Mouse (Mus musculus): Measurements from ENCODE around the gene Cnga3.

Gene Cnga3

GRCm38 (mm10) chr1:37214144-37214543, at the start of gene Cnga3:
TSS of gene Cnga3 (plus strand) at chr1:37214434.
- no peak for DNase-seq

DNA sequence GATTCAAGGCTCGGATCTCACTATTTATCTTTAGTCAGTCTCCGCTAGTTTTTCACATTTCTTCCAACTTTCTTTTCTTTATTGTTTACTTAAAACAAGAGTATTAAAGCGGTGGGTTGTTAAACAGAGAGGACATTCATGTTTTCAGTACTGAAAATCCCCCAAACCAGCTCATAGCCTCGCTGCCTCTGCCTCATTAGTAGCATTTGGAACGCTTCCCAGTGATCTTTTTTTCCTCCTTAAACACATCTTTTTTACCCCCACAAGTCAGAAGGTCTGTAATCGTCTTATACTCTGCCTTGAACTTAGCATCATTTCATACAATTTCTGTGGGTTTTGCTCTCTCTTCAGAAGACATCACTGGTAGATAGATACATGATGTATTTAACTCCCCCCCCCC, 48.2 kb upstream of the Cnga3 start:
- no peak for DNase-seq

GRCm38 (mm10) chr1:37167918-37168317, 46.3 kb upstream of the Cnga3 start:
- no peak for DNase-seq

GRCm38 (mm10) chr1:37177874-37178273, 36.4 kb upstream of the Cnga3 start:
- no peak for DNase-seq

DNA sequence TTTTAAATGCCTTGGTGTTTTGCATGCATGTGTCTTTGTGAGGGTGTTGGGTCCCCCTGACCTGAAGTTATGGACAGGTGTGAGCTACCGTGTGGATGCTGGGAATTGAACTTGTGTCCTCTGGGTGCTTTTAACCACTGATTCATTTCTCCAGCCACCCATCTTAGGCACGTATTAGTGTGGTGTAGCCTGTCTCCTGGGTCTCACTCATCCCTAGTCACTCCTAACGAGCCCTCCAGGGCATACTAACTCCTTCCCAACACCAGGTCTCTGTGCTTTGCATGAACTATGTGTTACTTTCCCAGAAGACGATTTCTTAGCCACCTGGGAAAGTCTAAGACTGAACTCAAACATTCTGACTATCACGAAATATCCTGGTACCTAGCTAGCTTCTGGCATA, 34.4 kb upstream of the Cnga3 start:
- DNase-seq, result no peak

GRCm38 (mm10) chr1:37187050-37187449, 27.2 kb upstream of the Cnga3 start:
- DNase-seq, result no peak

GRCm38 (mm10) chr1:37194607-37195006, 19.6 kb upstream of the Cnga3 start:
- DNase-seq, result no peak

- no peak for DNase-seq
Observed at GRCm38 (mm10) chr1:37201406-37201805, 12.8 kb upstream of the Cnga3 start.

GRCm38 (mm10) chr1:37207743-37208142, 6.5 kb upstream of the Cnga3 start:
- DNase-seq, result peak; percentile 66

DNA sequence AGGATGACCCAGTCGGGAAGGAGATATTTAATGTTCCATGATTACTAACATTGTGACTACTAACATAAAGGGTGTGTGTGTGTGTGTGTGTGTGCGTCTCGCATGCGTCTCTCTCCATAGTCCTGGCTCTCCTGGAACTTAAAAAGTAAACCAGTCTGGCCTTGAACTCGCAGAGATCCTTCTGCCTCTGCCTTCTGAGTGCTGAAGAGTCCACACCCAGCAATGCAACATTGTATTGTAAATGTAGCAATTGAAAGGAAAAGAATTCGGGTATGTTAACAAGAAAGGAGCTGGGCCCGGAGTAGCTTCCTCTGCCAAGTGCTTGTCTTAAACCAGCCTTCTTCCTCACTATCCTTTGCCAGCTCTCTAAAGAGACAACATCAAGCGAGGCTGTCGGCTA, 1.9 kb upstream of the Cnga3 start:
- DNase-seq, result no peak

GRCm38 (mm10) chr1:37218386-37218785, 4.2 kb downstream of the Cnga3 start:
- peak; percentile 86 for DNase-seq

DNA sequence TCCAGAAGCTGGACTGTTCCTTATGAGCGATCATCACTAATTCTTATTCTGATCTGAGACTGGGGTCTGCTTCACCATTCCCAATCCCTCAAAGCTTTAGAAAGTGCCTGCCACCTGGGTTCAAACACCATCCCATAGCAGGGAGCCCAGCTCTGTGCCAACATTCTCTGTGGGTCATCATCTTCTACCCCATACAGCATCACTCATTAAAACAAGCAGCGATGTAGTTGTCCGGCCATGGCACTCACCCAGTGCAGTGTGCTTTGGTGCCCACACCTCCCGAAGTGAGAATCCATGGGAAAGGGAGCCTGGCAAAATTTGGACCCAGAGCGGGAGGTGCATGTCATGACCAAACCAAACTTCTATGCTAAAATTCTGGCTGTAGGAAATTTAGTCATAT, 5.4 kb downstream of the Cnga3 start:
- DNase-seq, result peak; percentile 56

DNA sequence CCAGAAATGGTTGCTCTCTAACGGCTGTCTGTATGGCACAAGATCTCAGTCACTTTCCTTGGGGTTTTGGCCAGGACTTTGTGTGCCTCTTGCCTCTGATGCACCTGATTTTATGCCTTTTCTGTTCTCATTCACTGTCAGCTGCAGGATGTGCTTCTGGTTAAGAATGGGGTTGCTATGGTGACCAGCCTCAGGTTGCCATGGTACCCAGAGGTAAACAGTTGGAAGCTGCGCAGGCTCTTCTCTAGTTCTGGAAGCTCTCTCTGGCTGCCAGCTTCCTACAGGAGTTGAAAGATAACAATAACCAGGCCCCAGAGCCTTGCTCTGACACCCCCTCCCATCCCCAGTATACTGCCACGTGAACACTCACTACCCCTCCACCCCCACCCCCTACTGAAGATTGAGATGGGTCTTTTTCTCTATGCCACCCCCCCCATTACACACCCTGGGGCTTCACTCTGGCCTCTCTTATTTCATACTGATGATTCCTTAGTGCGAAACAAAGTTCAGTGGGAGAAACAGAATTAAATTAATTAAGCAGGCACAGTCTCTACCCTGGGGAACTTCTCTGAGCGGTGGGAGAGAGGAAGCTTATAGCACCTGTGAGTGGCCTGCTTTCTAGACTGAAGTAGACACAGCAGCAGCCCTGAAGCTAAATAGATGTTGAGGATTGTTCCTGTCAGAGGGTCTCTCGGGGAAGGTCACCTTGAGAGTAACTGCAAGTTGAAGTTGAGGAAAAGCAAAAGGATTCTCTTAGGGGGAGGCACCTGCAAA, 6.1 kb downstream of the Cnga3 start:
- peak; percentile 59 for DNase-seq

- peak; percentile 33 for DNase-seq
Observed at GRCm38 (mm10) chr1:37222002-37222401, 7.8 kb downstream of the Cnga3 start.

- peak; percentile 92 for DNase-seq
Observed at GRCm38 (mm10) chr1:37230404-37230803, 16.2 kb downstream of the Cnga3 start.

DNA sequence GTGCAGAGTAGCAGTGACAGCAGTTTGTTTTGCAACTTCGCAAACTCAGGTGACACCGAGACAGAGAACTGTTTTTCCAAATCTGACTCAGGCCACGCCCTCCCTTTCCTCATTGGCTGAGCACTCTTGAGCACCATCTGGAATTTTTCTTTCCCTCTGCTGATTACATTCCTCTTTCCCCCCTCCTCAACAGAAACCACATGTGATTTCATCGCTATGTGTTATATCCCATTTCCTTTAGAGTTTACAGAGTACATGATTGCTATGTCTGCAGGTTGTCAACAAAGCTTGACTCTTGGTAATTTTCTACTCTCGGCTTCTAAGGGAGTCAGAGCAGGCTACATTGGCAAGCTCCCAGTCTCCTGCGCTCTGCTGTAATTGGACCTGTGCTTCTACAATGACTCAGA, 17.1 kb downstream of the Cnga3 start:
- peak; percentile 94 for DNase-seq

DNA sequence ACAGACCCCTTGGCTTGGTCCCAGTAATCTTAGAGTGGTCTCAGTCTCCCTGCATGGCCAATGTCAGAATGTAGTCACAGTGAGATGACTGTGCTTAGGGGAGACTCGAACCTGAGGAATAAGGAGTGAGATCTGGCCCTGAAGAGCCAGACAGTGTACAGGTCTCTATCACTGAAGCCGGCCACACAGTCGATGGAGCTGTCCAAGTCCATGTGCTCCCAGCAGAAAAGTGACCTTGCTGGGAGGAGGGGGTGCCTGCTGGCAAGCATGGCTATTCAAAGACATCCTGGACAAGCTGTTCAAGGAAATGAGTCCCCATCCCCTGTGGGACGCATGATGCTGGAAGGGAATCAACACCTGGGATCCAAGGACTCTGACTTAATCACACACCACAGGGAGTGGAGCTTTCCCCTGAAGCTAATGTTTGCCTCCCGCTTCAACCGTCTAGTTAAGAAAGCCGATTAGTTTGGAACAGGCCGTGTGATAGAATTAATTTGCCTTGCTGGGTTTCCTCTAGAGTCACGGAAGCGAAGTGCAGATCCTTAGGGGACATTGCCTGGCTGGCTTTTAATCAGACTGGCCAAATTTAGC, 24.9 kb downstream of the Cnga3 start:
- peak; percentile 95 for DNase-seq

GRCm38 (mm10) chr1:37242253-37242652, 28.0 kb downstream of the Cnga3 start:
- DNase-seq, result no peak

DNA sequence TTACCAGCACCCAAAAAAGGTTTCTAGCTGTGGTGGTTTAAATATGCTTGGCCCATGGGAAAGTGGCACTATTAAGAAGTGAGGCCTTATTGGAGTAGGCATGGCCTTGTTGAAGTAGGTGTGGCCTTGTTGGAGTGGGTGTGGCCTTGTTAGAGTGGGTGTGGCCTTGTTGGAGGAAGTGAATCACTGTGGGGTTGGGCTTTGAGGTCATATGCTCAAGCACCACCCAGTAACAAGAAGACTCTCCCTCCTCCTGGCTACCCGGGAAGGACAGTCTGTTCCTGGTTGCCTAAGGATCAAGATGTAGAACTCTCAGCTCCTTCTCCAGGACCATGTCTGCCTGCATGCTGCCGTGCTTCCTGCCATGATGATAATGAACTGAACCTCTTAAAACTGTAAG, 32.2 kb downstream of the Cnga3 start:
- DNase-seq, result no peak

DNA sequence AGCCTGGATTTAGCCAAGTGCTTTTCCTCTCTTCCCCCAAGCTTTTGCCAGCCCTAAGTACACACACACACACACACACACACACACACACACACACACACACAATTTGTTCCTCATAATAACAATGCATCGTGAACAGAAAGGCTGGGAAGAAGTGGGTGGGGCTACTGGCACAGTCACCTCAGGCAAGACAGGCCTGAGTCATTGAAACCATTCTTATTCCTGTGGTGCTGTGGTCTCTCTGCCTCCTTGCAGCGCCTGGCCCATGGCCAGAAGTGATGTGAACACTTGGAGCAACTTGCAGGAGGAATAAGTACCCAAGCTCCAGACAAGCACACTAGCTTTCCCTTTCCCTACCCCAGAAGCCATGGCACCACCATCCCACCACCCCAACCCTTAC, 34.2 kb downstream of the Cnga3 start:
- DNase-seq, result peak; percentile 93

GRCm38 (mm10) chr1:37250643-37251310, 36.5 kb downstream of the Cnga3 start:
- DNase-seq, result peak; percentile 91

DNA sequence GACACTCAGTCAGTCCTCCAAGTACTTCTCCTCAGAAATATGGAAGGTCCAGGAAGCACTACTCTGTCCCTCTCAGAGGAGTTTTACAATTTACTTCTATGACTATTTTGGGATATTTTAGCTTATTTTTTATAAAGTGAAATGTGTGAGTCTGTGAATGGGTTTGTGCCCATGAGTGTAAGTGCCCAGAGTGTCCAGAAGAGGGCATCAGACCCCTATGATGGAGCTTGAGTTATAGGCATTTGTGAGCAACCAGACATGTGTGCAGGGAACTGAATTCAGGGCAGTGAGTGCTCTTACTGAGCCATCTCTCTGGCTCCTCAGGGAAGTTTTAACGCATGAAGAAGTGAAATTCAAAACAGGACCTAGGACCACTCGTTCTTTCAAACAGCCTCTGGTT, 44.2 kb downstream of the Cnga3 start:
- DNase-seq, result no peak

GRCm38 (mm10) chr1:37272464-37272863, 58.2 kb downstream of the Cnga3 start:
- DNase-seq, result peak; percentile 82

- DNase-seq, result peak; percentile 16
Observed at GRCm38 (mm10) chr1:37286556-37286955, 72.3 kb downstream of the Cnga3 start.

Measured in heart, adult 11 months (tissue).